In the genomic region with DNA sequence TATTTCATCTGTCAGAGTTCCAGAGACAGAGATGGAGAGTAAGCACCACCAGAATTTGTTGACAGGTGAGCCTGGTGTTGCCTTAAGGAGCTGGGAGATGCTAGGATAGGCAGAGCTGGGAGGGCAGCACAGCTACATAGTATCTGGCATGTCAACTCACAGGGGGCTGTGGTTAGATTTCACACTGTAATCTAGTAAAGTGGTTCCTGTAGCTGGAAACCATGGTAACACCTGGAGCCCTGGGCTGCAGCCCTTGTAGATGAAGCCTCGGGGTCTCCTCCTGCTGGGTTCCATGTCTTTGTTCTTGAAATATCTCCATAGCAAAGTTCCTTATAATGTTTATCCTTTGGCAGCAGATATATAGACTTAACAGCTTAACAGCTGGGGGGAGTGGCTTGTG, we compare ENCODE assay signal across 1 mouse cellular context.
TF ChIP-seq lines count a peak whose summit lies in the region.

No protein-coding gene starts in this region.

TF ChIP-seq in MEL, 35 proteins besides CTCF, POLR2A, EP300 and RAD21:
- no peak for TF ChIP-seq ZC3H11A (IDR thresholded peaks at IDR 0.05; ENCODE audit: low read depth, low read length)
- TF ChIP-seq MYB (IDR thresholded peaks at IDR 0.05; ENCODE audit: low read depth, low read length) = no peak
- TF ChIP-seq SMC3 (IDR thresholded peaks at IDR 0.05; ENCODE audit: low read depth, low read length) = no peak
- TF ChIP-seq ETS1 (IDR thresholded peaks at IDR 0.05; ENCODE audit: low read depth, low read length) = 0 out of 2 replicates have a peak, but pooled peaks have one; percentile 18
- no peak for TF ChIP-seq HCFC1 (IDR thresholded peaks at IDR 0.05; ENCODE audit: low read depth, low read length)
- TF ChIP-seq SIN3A (IDR thresholded peaks at IDR 0.05; ENCODE audit: low read length) = peak; percentile 26; the same call in 1 of the 2 replicates
- TF ChIP-seq MAFK (IDR thresholded peaks at IDR 0.05; ENCODE audit: borderline replicate concordance, low read depth, low read length) = no peak
- peak; percentile 23; the same call in 1 of the 2 replicates for TF ChIP-seq TAL1 (IDR thresholded peaks at IDR 0.05; ENCODE audit: low read length)
- 0 out of 2 replicates have a peak, but pooled peaks have one; percentile 8 for TF ChIP-seq GATA1 (IDR thresholded peaks at IDR 0.05; ENCODE audit: low read depth, low read length)
- TF ChIP-seq MXI1 (IDR thresholded peaks at IDR 0.05; ENCODE audit: low read depth, low read length) = 0 out of 2 replicates have a peak, but pooled peaks have one; percentile 15
- TF ChIP-seq RCOR1 (IDR thresholded peaks at IDR 0.05; ENCODE audit: low read depth, low read length) = no peak
